Mouse (Mus musculus) v-Abl transformed pro-B cells (cell line): ENCODE measurements around the gene Tmed6.
"Not testable (repeated sequence)": the region's sequence is repeated elsewhere in the genome, so short reads cannot be mapped to it uniquely, and the experiment has no call there.

Experiments used
- in situ Hi-C, 2 experiments: fragments of 400-800 bp; cut with MboI; formaldehyde crosslinking; loops; one replicate each; pipeline ENCODE4 v1.15.1; 2025; ENCODE audit not compliant: unreplicated experiment in 2 of 2

The Tmed6 gene

DNA sequence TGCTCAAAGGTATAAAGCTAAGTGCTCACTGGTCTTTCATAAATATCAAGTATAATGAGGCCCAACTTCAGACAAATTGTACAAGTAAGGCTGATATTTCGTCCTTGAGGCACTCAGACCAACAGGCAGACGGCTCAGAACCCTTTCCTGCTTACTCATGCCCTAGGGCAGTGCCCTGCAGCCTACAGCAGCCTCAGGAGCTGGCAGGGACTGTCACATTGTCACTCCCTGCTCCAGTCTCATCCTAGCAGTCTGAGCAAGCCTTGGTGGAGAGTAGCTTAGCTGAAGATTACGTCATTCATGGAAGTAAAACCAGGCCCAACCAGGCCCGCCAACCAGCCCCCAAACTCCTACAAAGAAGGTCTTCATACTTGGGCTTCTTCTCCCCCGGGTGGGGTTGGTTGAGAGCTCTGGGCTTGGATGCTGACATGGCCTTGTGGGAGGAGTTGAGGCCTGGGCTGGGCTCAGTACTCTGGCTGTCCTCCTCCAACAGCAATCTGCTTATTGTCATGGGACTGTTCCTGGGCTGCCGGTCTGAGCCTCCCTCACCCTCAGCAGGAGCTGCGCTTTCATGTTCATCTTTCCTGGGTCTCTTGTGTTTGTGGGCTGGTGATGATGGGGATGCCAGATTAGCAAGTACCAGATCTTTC lies 10.9 kb upstream of the Tmed6 start:
- in situ Hi-C loops, result no loop called here

DNA sequence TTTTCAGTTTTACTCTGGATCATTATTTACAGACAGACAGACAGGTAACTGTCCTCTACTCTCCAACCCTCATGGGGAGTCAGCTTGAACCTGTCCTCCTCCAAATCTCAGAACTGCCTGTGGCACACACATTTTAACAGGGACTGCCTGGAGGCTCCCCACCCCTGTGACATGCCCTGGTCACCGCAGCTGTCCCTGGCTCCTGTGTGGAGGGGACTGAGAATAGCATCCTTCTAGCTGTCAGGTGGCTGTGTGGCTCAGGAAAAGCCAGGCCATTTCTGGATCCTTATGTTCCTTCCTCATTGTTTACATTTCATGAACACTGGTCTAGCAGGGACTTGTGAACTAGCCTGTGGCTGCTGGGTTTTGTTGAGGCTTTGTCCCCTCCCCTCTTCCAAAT lies 8.7 kb upstream of the Tmed6 start:
- in situ Hi-C loops, result no loop called here

- in situ Hi-C loops, result no loop called here
These were observed 8.3 kb upstream of the Tmed6 start for GRCm38 (mm10) chr8:107073706-107074105.

- in situ Hi-C loops, result no loop called here
These were observed 2.8 kb downstream of the Tmed6 start for GRCm38 (mm10) chr8:107062613-107063012.

DNA sequence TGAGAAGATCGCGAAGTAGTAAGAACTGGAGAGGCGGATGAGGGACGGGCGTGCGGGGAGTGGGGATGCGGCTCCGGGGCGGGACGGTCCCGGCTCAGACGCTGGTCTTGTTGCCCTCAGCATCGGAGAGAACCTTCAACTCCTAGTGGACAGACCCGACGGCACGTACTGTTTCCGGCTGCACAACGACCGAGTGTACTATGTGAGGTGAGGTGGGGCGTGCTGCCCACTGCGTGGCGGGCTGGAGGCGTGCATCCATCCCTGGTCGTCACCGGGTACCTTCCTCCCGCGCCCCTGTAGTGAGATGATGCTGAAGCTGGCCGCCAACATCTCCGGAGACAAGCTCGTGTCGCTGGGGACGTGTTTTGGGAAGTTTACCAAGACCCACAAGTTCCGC lies 8.5 kb downstream of the Tmed6 start:
- in situ Hi-C loops, result no loop called here

GRCm38 (mm10) chr8:107056076-107056972 lies 9.1 kb downstream of the Tmed6 start, which contains the start of the genes Cog8 and Nip7:
Gene Cog8 (minus strand): TSS chr8:107056689.
Gene Nip7 (plus strand): TSS chr8:107056877.
- in situ Hi-C loops, result no loop called here

GRCm38 (mm10) chr8:107052046-107052445 lies 13.4 kb downstream of the Tmed6 start:
- in situ Hi-C loops, result no loop called here

- in situ Hi-C loops, result no loop called here
These were observed 16.0 kb downstream of the Tmed6 start for GRCm38 (mm10) chr8:107049480-107049879.

DNA sequence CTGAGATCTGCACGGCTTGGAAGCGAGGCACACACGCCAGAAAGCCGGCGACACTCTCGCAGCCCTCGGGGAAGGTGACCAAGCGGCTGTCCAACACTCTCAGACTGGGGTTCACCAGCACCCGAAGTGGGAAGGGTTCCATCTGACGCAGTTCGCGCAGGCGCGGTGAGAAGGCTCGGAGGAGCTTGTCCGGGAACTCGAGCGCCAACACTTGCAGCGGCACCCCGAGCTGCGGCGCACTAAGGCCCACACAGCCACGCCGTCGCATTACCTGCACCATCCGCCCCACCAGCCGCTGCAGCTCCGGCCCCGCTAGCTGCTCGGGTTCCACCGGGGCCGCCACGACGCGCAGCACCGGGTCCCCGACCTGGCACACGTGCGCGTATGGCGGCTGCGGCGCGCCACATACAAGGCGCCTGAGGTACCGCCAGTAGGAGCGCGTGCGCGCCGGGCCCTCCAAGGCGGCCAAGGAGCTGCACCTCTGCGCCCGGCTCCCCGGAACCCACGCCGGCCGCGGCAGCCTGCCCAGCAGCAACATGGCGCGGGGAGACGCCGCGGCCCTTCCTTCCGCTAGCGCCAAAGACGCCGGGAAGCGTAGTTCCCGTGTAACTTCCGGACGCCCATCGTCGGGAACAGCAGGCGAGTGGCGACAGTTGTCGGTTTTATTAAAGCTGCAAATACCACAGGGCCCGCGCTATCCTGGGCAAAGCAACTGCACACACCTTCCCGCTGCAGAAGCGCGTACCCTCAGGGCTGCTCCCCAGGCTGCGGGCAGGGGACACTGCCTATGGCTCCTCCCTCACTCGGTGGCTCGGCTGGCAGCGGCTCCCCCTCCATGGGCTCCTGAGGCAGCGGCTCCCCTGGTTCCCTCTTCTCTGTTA lies 17.1 kb downstream of the Tmed6 start, which contains the start of gene Pdf:
Gene Pdf (minus strand): TSS at position 554 of the 881 bp plus-strand sequence.
- in situ Hi-C loops, result no loop called here

DNA sequence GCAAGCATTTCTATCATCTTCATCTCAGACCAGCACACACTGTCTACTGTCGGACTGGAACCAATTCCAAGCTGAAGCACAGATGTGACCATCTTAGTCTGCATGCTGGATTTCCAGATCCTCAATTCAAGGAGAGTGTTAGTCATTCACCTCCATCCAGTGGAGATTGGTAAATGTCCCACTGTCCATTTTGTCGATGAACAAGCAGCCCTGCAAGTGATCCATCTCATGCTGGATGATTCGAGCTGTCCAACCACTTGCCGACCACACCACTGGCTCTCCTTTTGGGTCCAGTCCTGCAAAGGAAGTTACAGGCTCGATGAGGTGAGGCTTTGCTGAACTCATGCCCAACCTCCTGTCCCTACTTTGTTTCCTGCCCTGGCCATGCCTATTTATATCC lies 18.5 kb downstream of the Tmed6 start:
- in situ Hi-C loops, result no loop called here

GRCm38 (mm10) chr8:107045478-107045877 lies 20.0 kb downstream of the Tmed6 start:
- in situ Hi-C loops, result no loop called here

DNA sequence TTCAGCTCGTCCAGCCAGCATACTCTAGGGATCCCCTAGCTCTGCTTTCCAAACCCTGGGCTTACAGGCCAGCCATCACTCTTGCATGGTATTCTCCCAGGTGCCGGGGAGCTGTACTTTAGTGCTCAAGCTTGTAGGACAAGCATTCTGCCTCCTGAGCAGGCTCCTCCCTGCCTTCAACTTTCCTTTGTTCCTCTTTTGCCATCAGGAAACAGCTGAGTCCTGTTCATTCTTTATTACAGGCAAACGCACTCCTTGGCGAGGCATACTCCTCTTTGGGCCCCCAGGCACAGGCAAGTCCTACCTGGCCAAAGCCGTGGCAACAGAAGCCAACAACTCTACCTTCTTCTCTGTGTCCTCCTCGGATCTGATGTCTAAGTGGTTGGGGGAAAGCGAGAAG lies 24.8 kb downstream of the Tmed6 start:
- in situ Hi-C loops, result no loop called here

DNA sequence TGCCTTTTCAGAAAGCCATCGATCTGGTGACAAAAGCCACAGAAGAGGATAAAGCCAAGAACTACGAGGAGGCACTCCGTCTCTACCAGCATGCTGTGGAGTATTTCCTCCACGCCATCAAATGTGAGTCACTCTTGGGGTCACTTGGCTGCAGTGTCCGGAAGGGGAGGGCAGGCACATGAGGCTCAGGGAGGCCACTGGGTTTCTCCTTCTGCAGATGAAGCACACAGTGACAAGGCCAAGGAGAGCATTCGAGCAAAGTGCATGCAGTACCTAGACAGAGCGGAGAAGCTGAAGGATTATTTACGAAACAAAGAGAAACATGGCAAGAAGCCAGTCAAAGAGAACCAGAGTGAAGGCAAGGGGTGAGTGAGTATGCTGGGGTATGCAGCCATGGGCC lies 28.8 kb downstream of the Tmed6 start:
- in situ Hi-C loops, result no loop called here

- in situ Hi-C loops, result no loop called here
These were observed 29.8 kb downstream of the Tmed6 start for GRCm38 (mm10) chr8:107035641-107036040.

DNA sequence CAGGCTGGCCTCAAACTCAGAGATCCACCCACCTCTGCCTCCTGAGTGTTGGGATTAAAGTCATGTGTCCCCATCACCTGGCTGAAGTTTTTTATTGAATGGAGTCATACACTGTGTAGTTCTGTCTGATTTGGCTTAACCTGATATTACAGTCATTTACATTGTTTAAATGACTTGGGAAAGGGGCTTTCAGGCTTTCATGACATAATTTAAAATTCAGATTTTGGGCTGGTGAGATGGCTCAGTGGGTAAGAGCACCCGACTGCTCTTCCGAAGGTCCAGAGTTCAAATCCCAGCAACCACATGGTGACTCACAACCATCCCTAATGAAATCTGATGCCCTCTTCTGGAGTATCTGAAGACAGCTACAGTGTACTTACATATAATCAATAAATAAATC lies 31.8 kb downstream of the Tmed6 start:
- in situ Hi-C loops, result not testable (repeated sequence)

DNA sequence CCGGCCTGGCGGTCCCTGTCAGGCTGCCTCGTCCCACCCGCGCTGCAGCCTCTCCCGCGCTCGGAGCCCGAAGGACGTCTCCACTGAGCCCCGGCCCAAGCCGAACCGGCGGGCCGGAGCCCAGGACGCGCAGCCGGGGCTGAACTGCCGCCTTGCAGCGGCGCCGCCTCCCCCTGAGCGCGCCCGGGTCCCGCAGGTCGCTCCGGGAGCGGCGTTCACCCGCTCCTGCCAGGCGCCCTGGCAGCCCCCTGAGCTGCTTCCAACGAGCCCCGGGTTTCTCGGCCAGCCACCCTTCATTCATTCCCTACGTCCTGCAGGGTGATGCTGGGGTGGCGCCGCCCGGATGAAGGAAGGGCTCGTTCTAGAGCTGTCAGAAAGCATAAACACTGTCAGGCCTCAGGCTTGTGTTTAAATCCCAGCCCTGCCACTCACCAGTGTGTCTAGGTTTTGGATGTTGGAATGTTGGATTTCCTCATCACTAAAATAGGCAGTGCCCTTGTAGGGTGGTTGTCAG lies 33.8 kb downstream of the Tmed6 start:
- in situ Hi-C loops, result no loop called here

GRCm38 (mm10) chr8:107030650-107031576 lies 34.5 kb downstream of the Tmed6 start, which contains the start of gene Vps4a:
Gene Vps4a (plus strand): TSS chr8:107031222.
- in situ Hi-C loops, result no loop called here

DNA sequence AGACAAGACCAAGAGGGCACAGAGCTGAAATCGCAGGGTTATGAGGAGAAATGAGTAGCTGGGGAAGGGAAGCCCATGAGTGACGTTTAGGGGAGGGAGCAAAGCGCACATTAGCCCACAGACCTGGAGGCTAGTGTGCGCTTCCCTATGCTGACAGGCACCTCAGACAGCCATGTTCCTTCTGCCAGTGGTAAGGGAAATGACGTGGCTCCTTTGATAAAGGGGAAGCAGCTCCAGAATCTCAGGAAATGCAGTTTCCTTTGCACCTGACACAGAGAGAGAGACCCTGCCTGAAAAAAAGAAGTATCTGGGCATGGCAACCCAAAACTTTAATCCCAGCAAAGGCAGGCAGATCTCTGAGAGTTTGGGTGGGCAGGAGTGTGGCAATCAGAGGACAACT lies 35.4 kb downstream of the Tmed6 start:
- in situ Hi-C loops, result no loop called here

GRCm38 (mm10) chr8:107029310-107029709 lies 36.1 kb downstream of the Tmed6 start:
- in situ Hi-C loops, result no loop called here
